Mouse (Mus musculus) erythroblast, adult 5-6 weeks (primary cell): ENCODE measurements around the gene Ccdc148. TPM values are rescaled to one million over a fixed set of nuclear protein-coding genes. Genes with fewer than 3 reads are reported as not detected.

Experiments used
- ATAC-seq: replicated peaks from 2 replicates; pipeline ENCODE4 v1.8.0; 2016; ENCODE audit warnings: moderate number of reproducible peaks, mild to moderate bottlenecking, moderate TSS enrichment, inconsistent platforms; ENCODE audit not compliant: poor library complexity, low FRiP score, severe bottlenecking
- total RNA-seq, 2 experiments: library from RNA; stranded (forward) in 1 of 2; stranded (reverse) in 1 of 2; fragments of 150-400 nt in 1 of 2; fragments of 200-764, 138-1000 nt in 1 of 2; gene quantifications; 2 replicates each; pipeline versions ENCODE4 v1.2.3 to v1.2.4; 2015 to 2017; ENCODE audit warnings: low replicate concordance in 2 of 2

The Ccdc148 gene
- total RNA-seq, 2 experiments from 2014 or later, result 0.58 to 0.85 TPM

DNA sequence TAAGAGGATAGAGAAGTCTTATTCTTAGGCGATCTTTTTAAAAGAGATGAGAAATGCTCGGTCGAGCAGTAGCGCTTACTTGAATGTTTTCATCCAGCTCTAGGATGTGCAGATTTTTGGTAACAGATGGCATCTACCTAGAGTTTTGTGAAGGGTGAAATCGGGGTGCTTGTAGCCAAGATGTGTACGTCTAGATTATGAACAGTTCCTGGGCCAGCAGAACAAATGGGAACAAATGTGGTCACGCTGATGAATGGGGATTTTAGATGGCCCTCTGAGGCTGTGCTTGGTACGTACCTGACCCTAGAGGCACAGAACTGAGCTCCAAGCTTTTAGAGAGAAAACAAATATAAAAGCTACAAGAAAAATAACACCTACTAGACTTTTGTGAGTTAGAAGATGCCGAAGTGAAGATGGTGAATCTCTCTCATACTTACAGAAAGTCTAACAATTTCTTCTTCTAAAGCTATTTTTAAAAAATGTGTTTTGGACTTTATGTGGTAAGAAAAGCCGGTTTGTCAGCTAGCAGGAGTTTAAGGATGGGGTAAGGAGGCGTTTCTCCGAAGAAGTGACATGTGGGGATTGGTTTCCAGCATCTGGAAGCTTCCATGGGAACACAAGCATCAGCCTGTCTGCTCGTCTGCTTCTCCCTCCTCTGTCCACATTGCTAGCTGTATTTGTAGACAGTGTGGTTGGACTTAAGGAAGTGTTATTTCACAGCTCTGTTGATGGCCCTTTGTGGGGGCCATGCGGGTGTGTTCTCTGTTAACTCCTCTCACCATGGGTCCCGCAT is 21.0 kb upstream of the Ccdc148 start:
- ATAC-seq, result no peak

DNA sequence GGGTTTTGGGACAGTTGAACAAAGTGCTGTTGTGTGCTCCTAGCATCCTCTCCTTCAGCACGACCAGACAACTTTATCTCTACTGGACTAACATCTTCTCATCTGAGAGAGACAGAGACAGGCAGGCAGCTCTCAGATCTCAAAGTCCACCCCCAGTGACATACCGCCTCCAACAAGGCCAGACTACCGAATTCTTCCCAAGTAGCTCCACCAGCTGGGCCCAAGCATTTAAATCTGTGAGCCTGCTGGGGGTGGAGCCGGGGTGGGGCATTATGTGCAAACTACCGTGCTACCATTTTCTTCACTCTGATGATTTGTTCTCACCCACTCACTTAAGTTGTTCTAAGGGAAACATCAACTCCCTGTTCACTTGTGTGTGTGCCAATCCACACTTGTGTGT is 19.0 kb upstream of the Ccdc148 start:
- no peak for ATAC-seq

DNA sequence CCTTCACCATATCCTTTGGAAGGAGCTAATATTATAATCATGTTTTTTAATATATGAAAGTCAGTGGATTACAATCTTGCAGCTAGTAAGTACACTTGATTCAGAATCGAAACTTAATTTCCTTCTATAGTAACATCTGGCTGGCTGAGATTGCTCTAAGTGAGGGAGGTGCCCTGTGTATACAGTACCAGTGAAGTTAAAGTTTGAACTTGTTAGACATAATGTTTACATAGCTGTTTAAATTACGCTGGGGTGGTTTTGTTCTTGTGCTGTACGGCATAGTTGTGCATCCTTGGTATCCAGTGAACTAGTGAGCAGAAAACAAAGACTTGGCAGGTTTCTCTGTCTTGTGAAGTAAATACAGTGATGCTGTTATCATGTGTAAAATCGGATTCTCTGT is 18.5 kb upstream of the Ccdc148 start:
- ATAC-seq, result no peak

DNA sequence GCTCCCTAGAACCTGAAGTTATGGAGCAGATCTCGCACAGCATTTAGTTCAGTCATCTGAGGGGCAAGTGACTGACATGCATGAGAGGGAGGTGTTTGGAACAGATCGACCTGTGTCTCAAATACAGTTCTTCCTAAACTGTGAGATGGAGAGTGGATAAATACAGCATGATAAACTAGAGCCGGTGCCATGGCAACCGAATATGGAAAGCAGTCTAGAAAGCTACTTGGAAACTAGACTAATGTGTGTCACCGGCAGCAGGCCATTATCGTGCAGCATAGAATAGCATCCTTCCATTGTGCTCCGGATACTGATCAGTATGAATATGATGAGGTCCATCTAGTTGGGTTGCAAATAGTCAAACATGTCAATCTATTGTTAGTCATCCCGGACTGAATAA is 17.7 kb upstream of the Ccdc148 start:
- ATAC-seq, result no peak

DNA sequence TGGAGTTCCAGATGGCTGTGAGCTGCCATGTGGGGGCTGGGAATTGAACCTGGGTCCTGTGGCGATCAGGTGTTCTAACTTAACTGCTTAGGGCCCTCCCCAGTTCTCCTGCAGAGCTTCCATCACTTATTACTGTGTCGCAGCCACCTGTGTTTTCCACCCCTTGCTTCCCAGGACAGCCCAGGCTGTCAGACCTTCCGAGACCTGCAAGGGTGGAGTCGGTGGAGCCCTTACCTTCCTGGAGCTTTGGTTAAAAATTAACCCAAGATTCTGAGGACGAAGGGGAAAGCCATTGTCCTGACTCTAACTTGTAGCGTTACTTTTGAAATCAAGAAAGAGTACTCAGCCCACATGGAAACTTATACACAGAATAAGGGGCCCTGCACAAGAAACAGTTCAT is 15.4 kb upstream of the Ccdc148 start:
- ATAC-seq, result no peak

DNA sequence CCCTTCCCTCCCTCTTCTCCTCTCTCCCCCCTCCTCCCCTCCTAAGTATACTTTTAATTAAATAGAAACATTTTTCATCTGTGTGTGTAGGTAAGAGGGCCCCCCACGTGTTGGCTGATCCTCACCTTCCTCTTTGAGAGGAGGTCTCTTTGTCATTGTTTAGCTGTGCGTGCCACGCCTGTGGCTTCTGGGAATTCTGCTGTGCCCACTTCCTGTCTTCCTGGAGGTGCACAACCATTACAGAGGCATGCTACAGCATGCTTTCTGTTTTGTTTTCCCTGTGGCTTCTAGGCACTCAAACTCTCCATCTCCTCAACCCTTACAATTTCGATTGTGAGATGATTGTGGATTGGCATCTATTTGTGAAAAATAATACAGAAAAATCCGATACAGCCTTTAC is 11.1 kb upstream of the Ccdc148 start:
- no peak for ATAC-seq

DNA sequence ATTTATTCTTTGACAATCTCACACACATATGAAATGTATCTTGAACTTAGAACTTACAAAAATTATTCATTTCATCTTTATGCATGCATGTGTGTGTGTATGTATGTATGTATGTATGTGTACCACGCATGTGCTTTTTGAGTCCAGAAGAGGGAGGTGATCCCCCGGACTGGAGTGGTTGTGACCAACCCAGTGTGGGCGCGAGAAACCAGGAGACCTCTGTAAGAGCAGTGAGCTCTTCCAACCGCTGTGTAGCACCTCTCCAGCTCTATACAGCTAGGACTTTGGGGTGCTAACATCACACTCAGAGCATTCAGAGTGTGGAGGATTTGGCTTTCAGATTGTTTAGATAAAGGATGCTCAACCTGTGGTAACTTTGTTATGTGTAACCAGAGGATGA is 10.1 kb upstream of the Ccdc148 start:
- ATAC-seq, result no peak

DNA sequence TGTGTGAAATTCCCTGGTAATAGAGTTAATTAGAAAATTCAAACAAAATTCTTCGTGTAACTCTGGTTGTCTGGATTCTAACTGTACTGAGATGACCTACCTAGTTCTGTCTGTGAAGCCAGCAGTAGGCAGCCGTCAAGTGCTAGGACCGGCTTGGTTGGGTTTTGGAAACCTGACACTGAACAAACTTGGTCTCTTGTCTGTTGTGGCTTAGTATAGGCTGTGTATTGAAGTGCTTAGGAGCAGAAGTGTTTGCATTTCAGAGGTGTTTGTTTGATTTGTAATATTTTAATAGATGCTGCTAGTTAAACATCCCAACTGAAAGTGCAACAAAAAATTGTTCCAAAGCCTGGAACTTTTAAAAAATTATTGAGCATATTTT is 9.7 kb upstream of the Ccdc148 start:
- ATAC-seq, result no peak

DNA sequence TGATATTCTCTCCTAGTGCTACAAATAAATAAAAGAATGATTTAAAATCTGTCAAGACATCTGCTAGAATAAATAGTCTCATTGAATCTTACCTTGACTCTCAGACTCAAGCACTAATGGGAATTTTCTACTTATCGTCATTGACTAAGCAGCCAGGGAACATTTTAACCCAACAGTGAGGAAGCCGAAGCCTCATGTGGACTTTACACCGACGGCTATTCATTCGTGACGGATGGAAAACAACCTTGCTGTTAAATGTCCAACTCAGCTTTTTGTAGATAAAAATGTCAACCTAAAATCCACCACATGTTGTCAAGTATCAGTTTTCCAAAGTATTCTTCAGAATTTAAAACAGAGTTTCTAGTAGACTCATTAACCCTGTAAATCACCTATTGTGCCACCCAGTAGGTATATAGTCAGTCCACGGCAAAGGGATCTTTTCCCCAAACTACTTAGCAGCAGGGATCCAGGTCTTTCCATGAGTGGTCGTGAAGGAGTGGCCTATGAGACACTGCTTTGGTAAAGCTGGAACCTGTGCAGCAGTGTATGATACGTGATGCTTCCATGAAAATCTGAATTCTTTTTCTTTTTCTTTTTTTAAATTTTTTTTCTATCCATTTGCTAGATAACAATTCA is 9.2 kb upstream of the Ccdc148 start:
- ATAC-seq, result no peak

DNA sequence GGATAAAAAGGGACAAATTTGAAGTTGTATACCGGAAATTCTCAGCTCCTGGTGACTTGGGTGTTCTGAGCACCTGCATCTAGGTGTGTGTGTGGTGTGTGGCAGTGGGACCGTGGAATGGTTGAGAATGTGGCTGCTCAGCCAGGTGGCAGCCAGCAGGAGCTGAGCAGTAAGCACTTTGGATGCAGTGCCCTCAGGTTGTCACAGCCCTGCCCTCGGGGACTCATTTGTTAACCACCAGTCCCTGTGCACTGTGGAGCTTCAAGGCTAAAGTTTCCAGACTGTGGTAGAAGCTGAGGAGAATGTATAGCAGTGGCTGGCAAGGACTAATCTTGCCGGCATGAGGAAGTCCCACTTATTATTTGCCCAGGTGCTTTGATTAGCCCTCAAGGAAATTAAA is 7.3 kb upstream of the Ccdc148 start:
- no peak for ATAC-seq

DNA sequence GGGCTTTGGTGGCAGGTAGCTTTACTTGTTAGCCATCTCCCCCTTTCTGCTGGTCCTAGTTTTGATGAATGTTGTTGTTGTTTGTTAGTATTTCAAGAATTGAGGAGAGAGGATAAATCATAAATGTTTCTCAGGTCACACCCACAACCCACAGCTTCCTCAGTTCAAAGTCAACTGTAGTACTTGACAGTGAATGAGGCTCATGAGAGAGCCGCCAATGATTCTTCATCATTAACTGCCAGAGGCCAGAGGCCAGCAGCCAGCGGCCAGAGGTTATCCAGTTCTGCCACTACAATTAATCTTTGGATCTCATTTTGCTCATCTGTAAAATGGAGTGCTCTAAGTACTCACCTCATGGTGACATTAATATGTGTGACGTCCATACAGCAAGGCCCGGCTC is 6.5 kb upstream of the Ccdc148 start:
- ATAC-seq, result no peak

DNA sequence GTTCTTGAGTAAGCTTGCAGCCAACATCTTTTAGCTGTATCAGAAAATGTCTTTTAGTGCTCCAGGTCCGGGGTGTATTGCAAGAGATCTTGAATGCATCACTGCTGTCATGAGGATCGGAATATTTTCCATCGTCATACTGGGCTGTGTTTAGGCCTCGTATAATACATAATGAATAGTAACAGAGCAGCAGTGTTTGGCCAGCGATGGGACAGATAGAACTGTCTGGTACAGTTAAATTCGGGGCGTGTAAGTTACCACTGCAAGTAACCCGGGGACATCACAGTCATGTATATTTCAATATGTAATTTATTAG is 1.8 kb upstream of the Ccdc148 start:
- ATAC-seq, result no peak

DNA sequence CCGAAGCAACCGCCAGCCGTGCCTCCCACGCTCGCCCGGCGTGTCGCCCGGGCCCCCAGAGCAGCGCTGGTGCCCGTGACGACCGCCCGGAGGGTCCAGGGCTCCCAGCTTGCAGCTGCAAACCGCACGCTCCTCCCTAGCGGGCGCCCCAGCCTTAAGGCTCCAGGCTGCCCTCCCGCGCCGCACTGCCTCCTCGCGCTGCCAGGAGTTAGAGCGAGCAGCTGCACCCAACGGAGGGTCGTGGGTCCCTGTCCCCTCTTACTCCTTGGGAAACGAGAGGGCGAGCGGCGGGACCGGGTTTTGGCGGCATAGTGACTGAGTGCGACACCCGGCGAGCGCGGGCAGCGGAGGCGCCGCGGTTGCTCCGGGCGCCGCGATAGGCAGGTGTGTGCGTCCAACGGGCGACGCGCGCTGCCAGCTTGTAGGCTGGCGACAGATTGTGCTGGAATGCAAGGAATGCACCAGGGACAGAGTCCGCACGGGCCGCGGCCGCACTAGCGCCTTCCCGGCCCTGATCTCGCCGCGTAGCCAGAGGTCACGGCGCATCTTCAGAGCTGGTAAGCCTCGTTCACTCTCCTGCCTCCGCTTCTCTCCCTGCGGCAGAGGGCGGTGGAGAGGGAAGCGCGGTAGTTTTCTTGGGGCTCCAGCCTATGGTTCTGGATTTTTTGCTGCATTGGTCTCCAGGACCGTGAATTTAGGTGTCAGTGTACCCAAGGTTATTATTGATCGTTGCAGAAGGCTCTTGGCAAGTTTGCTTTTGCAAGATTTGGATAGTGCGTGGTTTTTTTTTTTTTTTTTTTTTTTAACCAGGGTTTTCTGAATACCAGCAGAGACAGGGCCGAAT is 1.2 kb upstream of the Ccdc148 start:
- ATAC-seq, result no peak

DNA sequence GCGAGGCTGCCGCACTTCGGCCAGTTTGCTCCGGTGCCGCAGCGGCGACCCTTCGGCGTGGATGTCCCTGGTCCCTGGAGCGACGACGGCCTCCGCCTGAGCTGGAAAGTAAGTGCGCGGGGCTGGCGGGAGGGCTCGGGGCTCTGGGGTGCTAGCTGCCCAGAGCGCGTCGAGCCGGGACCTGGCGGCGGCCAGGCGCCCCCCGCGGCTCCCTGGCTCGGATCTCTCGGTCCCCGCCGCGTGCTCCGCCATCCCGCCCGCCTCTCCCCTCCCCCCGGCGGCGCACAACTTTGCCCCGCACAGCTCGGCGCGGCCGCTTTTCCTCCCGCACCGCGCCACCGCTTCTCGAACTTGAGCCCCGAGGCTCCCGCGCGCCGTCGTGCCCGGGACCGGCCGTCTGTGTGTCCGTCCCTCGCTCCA is 548 bp upstream of the Ccdc148 start:
- ATAC-seq, result no peak

DNA sequence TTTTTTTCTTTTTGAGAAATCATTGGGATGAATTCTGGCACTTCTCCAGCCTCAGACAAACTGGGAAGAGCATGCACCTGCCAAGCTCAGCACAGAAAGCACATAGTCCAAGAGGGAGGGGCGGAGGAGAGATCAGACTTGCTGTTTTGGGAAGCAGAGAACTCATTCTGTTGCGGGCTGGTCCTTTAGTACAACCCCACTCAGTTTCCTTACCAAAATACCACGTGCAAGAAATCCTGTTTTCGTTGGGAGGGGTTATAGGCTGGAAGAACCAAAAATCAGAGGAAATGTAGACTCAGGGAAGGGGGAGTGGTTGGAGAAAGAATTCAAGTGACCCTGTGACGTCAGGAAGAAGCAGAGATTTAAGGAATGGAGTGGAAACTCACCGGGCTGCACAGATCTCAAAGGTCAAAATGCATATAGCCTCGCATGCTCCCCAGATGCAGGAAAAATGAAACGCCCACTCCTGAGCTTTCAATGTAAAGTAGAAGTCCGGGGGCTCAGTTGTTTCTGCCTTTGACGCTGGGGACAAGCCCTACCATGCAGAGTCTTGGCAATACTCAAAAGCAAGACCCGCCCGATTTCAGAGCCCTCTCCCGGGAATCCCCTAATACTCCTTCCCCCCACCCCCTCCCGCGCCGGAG is 400 bp downstream of the Ccdc148 start:
- ATAC-seq, result no peak

DNA sequence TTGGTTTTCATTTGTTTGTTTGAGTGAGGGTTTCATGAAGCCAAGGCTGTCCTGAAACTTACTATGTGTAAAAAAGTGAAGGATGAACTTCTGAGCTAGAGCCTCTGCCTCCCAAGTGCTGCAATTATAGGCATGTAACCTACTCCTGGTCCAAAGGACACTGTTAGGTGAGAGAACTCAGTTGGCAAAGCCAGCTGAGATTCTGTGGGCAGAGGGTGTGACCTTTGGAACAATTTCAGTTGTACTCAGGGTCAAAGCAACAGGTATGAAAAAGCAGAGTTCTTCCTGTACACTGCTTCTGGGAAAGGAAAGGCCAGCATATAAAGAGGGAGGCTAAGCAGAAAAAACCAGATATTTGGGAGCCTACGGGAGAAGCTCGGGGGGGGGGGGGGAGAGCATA is 2.4 kb downstream of the Ccdc148 start:
- ATAC-seq, result no peak

DNA sequence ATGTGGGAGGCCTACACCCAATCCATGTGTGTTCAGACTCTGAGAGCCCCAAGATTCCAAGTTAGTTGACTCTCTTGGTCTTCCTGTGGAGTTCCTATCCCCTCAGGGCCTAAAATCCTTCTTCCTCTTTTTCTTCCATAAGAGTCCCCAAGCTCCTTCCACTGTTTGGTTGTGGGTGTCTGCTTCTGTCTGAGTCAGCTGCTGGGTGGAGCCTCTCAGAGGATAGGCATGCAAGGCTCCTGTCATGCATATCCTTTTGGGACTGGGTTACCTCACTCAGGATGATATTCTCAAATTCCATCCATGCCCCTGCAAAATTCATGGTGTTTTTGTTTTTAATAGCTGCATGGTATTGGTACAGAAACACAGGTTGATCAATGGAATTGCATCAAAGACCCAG is 5.1 kb downstream of the Ccdc148 start:
- no peak for ATAC-seq

DNA sequence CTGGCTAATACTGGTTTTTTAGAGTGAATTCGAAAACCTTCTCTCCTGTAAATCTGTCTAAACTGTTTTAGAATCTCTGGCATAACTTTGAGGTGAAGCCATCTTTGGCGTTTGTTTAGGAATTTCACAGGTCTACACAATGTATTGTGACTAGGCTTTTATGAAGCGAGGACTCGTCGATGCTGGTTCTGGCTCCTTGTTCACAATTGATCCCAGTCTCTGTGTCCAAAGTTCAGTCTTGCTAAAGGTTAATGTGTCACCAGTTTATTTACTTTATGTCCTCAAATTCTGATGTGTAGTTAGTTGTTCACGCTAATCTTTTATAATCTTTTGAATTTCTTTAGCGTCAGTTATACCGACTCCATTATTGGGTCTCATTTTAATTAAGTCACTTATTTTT is 29.4 kb downstream of the Ccdc148 start:
- ATAC-seq, result no peak

DNA sequence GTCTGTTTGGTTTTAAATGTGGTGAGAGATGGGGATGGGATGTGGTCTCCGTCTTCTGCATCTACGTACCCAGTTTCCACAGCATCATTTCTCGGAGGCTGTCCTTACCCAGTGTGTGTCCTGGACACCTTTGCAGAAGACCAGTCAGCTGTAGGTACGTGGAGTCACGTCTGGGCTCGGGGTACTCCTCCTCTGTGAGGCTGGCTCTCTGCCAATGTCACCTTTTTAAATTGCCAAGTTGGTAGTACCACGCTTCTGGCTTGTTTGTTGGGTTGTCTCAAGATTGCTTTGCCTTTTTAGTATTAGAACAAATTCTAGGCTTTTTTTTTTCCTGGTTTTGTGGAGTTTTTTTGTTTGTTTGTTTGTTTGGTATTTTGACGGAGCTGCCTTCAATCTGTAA is 30.7 kb downstream of the Ccdc148 start:
- no peak for ATAC-seq

DNA sequence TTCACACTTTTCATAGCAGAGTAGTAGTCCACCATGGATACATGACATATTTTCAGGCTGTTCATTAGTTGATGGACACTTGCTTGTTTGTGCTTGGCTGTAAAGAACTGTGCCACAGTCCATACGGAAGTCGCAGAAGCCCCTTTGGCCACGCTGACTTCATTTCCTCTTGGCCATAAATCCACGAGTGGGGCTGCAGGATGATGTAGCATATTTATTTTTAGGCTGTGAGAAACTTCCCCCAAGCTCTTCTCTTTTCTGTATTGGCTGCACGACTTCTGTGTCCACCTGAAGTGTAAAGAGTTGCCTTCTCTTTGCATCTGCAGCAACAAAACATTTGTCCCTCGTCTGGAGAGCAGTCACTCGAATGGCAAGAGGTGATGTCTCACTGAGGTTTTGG is 31.5 kb downstream of the Ccdc148 start:
- no peak for ATAC-seq
